Mouse (Mus musculus): ENCODE data around the gene Tbc1d25.
A peak's percentile ranks its signal among the peaks of the same experiment; 100 is the strongest.

GRCm38 (mm10) chrX:8132017-8132976 is 43.7 kb downstream of the Tbc1d25 start, which contains the start of gene Wdr13:
- TF ChIP-seq GATA1 (IDR thresholded peaks at IDR 0.05; ENCODE audit: borderline replicate concordance, low read length) (peak; percentile 61; the same call in 1 of the 3 replicates), FLI1 (IDR thresholded peaks at IDR 0.05; ENCODE audit: low read length) (no peak)
